Mouse (Mus musculus) kidney, adult 8-10 months (tissue): Measurements from ENCODE around the gene Phactr4.

Source experiments
- DNase-seq, 2 experiments: peaks; one replicate each; pipeline ENCODE4 v3.0.0; 2022

Gene Phactr4

DNA sequence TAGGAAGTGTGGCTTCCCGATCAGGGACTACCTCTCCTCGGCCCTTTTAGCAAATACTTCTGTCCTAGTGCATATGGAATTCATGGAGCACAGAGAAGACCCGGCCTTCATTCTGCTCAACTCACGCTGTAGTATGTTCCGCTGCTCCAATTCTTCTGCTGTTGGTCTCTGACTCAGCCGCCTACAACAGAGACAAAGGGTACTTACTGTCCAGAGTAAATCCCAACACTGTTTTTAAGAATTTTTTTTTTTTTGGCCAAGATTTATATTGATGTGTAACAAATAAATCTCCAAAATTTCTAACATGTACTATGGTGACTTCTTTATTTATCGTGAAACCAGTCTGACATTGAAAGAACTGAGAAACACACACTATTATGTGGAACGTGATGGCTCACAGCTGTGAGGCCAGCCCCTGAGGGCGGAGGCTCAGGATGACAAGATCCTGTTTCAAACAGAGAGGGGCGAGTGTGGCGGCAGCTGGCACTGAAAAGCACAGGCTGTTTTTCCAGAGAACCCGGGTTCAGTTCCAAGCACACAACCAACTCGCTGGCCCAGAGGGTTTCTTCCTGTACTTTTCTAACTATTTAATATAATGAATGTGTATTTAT, 56.7 kb downstream of the Phactr4 start:
- no peak for DNase-seq

DNA sequence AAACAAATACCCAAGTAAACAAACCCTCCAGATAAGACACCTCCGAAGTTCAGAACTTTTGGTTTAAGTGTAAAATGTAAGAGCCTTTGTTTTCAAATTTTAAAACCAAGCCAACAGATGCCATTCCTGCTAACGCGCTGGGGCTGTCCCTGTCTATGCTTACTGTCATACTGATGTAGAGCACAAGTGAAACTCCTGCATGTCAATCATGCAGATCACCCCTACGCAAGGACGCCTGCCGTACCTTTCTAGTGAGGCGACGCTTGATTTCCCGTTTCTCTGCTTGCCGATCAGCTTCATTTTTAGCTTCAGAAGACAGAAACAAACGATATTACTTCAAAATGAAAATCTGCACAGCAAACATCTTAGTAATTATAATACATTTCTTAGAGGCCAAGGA, 58.8 kb downstream of the Phactr4 start:
- no peak for DNase-seq

DNA sequence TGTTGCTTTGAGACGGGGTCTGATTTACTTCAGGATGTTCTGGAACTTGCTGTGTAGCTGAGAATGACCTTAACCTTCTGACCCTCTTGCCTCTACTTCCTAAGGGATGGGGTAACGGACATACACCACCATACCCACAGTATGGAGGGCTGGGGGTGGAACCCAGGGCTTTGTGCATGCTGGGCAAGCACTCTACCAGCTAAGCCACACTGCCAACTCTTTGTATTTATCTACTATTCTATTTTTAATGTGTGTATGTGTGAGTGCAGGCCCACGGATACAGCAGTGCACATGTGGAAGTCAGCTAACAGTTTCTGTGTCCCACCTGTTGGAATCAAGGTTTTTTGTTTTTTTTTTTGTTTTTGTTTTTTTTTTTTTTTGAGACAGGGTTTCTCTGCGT, 62.8 kb downstream of the Phactr4 start:
- no peak for DNase-seq

DNA sequence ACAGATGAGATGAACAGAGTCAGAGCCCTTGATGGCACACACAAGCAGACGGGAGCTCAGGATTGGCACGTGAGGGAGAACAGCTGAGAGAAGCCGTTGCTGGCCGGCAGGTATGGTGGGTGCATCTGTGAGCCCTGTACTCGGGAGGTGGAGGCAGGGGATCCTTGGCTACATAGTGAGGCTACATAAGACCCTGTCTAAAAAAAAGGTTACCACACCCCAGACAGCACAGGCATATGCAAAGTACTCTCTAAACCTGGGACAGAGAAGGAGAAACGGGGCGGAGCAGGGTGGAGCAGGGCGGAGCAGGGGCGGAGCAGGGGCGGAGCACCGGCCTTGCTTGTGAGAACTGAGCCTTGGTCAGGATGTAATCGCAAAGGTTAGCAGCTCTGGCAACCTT, 66.1 kb downstream of the Phactr4 start:
- peak; percentile 38 to 56 for DNase-seq

DNA sequence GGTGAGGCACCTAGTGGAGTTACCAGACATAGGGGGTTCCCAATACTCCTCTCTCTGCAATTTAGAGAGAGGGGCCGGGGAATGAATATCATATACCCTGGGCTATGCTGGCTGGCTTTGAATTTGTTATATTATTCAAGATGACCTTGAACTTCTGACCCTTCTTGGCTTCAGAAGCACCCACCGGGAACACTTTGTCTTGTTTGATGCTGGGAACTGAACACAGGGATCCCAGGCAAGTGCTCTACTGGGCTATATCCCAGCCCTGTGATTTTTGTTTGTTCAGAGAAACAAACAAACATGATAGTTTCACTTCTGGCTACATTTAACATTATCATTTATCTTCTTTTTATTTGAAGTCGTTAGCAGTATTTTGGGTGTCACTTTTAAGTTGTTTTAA, 66.9 kb downstream of the Phactr4 start:
- no peak for DNase-seq

DNA sequence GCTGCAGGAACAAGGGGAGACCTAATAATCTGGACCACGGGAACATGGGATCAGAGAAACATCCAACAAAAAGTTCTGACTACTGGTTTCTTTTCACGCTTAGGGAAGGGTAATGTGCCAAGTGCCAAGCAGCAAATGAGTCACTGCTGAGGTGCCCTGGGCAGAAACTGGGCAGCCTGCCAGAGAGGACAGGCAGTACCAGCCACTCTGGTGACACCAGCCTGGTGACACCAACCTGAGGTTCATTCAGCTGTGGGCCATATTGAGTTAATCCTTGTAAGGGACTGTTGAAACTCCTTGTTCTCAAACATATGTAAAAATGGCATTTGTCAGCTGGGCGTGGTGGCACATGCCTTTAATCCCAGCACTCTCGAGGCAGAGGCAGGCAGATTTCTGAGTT, 67.7 kb downstream of the Phactr4 start:
- DNase-seq: peak; percentile 49 to 56

DNA sequence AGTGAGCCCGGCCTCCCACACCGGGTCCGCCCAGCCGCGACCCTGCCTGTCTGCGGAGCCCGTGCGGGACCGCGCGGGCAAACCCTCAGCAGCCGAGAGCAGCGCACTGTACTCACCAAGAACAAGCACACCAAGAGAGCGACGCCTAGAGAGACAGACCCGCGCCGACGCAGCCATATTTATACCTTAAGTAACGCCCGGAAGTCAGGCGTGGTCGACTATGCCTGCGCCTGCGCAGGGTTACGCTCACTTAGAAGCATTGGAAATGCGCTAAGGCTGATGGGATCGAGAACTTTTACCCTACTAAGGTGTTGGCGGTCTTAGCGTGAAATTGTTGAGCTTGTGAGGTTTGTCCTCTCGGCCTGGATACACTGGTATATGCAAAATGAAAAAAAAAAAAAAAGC, 68.8 kb downstream of the Phactr4 start, which contains the start of gene Rcc1:
TSS of gene Rcc1 (minus strand) at position 125 of the 405 bp plus-strand sequence.
- peak; percentile 92 to 93 for DNase-seq

DNA sequence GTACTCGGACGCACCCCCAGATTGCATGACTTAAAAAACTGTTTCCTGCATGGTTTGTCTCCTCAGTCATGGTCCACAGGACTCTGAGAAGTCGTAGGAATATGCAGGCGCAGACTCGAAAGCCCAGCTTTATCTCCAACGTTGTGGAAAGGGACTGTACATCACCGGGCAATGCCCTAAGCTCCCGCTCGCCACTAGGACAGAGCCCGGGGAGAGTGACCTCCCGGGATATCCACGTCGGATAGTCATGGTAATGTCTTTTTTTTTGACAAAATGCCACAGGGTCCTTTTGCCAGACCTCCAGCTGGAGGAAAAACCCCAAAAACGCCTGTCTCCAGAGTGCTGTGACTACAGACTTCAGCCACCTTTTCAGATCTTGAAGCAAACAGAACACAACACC, 69.5 kb downstream of the Phactr4 start:
- peak in 1 of 2 experiments; percentile 23 for DNase-seq

DNA sequence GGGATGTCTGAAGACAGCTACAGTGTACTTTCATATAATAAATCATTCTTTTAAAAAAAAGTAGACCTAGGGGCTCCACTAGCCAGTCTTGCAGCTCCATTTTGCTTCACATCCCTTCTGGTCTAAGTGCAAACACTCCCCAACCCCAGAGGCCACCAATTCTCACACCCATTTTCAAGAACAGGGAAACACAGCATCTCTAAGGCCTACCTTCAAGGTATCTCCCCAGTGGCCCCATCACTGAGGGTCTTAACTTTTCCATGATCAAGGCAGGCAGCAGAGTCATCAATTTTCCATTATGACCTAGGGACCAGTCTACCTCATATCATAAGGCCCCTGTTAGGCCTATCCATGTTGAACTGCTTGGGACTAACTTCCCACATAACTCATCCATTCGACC, 70.9 kb downstream of the Phactr4 start:
- no peak for DNase-seq

DNA sequence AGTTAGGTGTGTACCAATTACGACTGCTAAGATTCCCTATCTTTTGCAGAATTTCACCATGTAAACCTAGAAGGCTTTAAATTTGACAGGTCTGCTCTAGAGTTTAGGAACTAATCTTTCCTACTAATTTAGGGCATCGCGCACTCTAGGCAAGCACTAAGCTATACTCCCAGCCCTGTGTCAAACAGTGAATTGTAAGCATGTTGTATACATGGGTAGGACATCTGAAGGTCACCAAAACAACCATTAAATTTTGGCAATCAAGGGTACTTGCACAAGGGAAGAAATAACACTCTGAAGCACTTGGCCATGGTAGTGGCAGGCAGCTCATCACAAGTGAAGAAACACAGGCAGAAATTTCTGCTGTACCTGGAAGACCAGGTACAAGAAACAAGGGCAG, 71.4 kb downstream of the Phactr4 start:
- DNase-seq: no peak

DNA sequence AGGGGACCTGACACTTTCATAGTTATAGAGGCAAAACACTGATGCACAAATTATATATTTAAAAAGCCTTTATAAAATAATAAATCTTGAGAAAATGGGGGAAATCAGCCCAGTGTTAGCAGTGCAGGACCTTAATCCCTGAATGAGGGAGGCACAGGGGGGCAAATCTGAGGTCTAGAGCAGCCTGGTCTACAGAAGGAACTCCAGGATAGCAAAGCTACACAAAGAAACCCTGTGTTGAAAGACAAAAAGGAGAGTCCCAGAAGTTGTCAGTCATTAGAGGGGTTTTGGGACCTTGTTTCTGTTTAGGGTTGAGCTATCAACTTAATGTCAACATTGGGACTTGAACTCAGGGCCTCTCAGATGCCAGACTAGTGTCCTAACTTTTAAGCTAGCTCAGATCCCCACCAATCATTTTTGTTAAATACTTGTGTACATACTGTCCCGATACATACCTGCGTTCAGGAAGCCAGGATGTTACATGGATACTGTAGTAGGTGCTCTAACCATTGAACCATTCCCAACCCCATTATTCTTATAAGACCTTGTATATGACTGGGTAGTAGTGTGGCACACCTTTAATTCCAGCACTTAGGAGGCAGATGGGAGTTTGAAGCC, 72.1 kb downstream of the Phactr4 start:
- DNase-seq: no peak

DNA sequence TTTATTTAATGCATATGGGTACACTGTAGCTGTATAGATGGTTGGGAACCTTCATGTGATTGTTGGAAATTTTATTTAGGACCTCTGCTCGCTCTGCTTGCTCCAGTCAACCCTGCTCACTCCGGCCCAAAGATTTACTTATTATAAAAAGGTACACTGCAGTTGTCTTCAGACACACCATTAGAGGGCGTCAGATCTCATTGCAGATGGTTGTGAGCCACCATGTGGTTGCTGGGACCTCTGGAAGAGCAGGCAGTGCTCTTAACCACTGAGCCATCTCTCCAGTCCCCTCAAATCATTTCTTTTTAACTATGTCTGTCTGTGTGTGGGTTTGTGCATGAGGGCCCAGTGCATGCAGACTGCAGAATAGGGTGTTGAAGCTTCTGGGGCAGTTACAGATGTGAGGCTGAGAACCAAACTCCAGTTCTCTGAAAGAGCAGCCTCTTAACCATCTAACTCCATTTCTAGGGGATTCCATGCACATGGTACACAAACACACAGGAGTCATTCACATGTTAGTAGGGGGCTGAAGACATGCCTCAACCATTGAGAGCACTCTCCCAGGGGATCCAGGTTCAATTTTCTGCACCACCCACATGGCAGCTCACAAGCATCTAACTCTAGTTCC, 72.7 kb downstream of the Phactr4 start:
- no peak for DNase-seq

DNA sequence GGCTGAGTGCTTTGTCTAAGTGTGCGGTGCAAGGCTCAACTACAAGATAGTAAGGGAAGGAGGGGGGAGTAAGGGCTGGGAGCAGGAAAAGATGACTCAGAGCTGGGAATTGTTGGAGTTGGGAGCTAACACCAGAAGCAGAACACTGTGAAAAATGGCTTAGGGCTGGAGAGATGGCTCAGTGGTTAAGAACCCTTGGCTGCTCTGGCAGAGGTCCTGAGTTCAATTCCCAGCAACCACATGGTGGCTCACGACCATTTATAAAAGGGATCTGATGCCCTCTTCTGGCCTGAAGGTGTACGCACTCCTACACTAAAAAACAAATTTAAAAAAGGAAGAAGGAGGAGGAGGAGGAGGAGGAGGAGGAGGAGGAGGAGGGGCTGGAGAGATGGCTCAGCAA, 75.6 kb downstream of the Phactr4 start:
- no peak for DNase-seq

DNA sequence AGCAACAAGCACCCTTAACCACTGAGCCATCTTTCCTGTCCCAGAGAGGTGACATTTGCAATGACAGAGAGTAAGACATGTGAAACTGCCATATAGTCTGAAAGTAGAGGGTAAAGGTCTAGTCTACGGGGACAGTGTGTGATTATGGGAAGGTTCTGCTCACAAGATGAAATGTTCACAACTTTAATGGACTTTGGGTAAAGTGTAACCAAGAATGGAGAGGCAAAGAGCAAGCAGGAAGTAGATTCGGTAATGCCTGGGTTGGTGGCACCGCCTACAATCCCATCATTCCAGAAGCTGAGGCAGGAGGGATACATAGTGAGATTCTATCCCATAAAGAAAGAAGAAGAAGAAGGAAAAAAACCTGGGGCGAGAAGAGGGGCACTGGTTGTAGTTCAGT, 76.0 kb downstream of the Phactr4 start:
- DNase-seq: peak; percentile 62 to 69

DNA sequence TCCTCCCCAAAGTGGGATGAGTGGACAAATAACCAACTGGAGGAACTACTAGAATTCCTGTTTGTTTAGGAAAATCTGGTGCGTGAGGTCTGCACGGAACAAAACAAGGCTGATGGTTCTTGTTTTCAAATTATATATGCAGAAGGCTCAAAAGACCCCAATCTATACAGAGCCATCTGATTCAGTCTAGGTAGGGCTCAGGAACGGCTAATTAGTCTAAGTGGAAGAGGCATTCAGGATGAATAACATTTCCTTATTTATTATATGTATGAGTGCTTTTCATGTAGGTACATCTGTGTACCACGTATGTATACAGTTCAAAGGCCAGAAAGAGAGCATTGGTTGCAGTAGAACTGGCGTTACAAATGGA, 76.5 kb downstream of the Phactr4 start:
- DNase-seq: no peak

DNA sequence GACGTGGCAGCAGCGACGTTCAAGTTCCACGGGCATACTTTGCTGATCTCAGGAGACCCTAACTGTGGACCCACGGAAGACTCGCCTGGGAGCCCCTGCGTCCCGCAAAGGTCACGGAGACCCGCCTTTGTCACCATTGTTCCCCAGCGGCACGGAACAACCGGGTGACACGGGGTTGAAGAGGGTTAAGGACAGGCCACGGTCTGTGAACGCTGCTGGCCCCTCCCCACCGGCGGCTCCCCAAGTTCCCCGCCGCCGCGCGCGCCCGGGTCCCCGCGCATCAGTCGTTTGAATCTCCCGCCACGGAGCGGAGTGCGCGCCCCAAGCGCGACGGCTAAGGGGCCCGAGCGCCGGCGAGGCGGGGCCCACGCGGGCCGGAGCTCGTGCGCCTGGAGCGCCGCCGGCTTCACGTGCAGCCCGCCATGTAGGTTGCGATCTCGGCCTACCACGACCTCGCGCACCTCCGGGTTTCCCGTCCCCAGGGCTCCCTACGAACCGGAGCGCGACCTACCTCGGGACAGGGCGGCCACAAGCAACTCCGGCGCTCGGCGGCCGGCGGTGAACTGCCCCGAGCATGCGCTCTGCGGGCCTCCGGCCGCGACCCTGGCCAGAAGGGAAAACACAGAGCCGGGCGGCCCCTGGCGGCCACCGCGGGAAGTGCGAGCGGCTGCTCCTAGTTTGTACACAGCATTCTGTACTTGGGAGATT, 77.0 kb downstream of the Phactr4 start:
- DNase-seq: peak; percentile 91 to 98

DNA sequence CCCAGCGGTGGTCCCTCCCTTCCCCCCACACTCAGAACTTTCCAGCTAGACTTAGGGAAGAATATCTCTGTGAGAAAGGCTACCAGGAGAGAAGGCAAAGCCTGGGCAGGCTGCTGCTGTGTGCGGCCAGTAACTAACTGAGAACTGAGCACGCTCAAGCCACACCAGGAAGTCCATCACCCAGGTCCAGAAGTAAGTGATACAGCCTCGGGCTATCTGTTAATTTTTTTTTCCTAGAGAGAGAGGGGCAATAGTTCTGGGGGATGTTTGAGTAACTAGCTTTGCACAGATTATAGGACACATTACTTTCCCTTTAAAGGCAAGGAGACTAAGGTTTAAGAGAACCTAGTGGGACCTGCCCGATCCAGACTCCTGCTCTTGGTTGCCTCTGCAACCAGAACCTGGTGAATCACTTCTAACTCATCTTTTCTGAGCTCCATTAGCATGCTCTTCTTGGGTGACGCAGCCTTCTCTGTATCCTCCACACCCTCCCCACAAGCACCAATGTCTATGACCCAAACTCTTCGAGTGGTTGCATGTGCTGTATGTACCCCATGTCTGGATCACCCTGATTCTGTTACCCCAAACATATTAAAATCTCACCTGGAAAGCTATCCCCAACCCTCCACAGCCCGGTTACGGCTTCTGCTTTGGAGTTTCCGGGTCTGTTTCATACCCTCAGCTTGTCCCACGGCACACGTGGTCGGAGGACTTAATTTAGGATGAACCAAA, 77.7 kb downstream of the Phactr4 start:
- no peak for DNase-seq

DNA sequence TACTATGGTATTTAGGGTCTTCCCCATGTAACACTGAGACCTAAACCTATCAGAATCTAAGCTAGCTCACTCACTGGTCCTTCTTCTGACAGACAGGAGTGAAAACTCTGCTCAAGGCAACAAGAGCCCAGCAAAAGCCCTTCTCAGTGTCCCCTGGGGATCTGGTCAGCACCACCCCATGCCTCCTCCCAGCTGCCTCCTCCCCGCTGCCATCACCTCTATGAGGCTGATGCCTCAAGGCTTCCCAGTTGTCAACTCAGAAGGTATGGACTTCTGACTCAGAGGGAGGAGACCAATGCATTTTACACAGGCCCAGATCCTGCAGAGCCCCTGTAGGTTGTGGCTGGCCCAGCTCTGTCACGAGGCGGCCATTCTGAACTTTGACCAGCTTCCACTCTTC, 80.8 kb downstream of the Phactr4 start:
- no peak for DNase-seq

DNA sequence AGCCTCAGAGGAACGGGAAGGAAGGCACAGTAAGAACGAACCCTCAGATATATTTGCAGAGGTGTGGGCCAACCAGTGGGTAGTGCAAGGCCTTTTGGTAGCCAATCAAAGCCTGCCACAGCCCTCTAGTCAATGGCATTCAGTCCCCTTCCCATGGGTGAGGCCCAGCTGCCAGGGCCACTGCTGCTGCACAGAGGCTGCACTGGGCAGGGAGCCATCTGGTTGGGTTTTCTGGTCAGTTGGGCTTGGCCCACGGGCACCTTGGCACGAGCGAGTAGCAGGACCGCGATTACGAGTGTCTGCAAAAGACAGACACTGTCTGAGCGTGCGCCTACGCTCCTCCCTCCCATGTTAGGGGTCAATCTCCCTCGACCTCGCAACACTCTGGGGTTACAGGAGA, 83.3 kb downstream of the Phactr4 start:
- peak; percentile 82 to 86 for DNase-seq

DNA sequence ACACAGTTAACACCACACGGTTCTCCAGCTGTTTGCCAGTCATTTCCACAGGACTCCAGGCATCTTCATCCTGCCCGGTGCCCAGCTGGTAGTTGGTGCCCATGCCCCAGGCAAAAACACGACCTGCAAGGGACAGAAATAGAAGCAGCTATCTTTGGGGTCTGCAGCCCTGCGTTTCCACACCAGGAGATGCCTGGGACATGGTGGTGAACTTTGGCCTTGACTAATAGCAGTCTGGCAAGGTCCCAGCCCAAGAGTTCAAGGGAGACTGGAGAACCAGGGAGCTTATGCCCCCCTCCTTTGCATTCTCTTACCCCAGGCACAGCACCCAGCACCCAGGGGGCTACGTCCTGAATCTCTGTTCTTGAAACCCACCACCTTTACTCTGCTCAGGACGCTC, 89.4 kb downstream of the Phactr4 start:
- peak; percentile 50 to 67 for DNase-seq

DNA sequence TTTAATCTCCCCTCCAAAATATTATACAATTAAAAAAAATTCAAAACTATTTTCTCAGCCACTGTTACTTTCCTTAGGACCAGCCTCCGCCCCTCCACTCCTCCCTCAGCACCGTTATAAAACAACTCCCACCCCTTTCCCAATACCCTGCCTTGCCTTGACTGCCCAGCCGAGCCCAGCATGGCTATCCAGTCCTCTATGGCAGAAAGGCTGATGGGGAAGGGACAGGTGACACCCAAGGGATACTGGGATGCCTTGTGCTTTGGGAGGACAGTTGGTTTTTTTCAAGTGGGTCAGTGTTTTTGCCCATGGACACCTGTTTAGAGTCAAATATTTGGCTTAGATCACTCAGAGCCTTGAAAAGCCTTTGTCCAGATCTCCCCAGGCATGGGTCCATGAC, 90.3 kb downstream of the Phactr4 start:
- no peak for DNase-seq

DNA sequence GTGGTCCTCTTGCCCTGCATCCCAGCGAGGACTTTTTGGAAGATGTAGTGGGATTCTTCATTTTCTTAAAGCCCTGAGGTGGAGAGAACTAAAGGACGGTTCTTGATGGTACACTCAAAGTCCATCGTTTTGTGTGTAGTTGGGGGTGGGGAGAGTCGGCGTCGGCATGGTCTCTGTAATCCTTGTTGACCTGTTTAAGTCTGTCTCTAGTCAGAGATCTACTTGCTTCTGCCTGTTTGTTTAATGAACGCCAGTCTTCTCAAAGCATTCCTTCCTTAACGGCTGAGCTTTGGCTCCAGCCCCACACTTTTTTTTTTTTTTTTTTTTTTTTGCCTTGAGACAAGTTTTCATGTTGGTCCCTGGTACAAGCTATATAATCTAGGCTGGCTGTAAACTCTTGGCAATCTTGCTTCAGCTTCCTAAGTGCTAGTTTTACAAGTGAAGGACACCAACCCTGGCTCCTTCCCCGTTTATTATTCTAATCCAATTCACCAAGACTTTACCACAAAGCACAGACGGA, 92.4 kb downstream of the Phactr4 start:
- DNase-seq: no peak
